Mouse (Mus musculus): ENCODE results near the gene Gm49358.

- TF ChIP-seq CTCF (IDR thresholded peaks at IDR 0.05; ENCODE audit: extremely low read depth, insufficient read length, insufficient replicate concordance, low read depth, low read length) (no peak), POLR2A (IDR thresholded peaks at IDR 0.05; ENCODE audit: low read depth, low read length) (no peak)
Measured at GRCm38 (mm10) chr10:86810000-86810399, 46.2 kb downstream of the Gm49358 start.
